Mouse (Mus musculus) adrenal gland, adult 18-20 months (tissue): ENCODE data around the gene Ccdc157. TPM values are rescaled to one million over a fixed set of nuclear protein-coding genes. Genes with fewer than 3 reads are reported as not detected.
A peak's percentile ranks its signal among the peaks of the same experiment; 100 is the strongest.
"Not testable (repeated sequence)": the region's sequence is repeated elsewhere in the genome, so short reads cannot be mapped to it uniquely, and the experiment has no call there.

Experiments used
- DNase-seq, 2 experiments: peaks; one replicate each; pipeline ENCODE4 v3.0.0; 2021 to 2022; ENCODE audit warnings: low spot score in 2 of 2
- total RNA-seq, 2 experiments: library from RNA; stranded (reverse); gene quantifications; 1 replicate in 1 of 2; 2 replicates in 1 of 2; pipeline ENCODE4 v1.2.3; 2021

The Ccdc157 gene
- total RNA-seq, 2 experiments from 2014 or later: 10.8 to 12.5 TPM

DNA sequence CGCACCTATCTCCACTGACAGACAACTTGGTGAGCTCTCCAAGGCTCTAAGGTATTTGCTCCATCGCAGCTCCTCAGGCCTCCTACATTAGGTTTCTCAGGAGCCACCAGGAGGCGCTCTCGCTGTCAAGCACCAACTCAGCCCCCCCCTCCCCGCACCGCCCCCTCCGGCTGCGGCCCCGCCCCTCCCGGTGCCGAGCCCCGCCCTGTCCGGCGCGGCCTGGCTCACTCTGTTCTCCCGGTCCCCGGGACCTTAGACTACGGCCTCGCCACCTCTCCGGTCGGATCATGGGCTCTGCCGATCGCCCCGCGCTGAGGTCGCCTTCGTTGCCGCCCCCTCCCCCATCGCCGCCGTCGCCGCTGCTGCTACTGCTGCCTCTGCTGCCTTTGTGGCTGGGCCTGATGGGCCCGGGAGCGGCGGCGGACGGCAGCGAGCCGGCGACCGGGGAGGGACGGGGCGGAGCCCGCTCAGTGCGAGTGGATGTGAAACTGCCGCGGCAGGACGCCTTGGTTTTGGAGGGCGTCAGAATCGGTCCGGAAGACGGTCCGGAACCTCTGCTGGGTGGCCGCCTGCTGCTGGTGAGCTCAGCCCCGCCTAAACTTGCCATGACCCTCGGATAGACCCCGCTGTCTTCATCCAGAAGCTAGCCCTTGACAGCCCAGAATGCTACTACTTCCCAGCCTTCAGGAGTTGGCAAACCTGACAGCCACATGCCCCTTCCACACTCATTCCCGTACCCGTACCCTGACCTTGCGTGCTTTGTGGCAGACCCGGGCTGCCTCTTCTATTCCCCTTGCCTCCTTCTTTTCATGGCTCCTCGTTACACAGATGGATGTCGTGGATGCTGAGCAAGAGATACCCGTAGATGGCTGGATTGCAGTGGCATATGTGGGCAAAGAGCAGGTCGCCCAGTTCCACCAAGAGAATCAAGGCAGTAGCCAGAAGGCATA is 24.8 kb downstream of the Ccdc157 start, which contains the start of gene Rnf215:
Gene Rnf215, plus strand, starts transcription at position 217 of the 950 bp plus-strand sequence.
- peak; percentile 91 to 96 for DNase-seq

DNA sequence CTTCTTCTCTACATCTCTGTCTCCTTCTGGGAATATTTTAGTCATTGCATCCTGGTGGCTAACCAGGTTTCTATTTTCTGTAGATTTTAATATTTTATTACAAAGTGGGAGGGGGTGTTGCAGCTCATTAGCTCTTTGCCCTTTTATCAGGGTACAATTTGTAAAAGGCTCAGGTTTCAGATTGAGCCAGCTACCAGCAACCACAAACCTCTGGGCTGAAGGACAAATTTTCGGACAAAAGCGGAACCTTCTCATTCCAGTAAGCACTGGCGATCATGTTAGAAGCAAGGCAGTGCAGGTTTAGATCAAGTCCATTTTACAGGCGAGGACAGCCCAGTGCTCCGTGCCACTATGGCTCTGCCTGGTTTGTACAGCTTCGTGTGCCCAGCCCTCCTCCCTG is 25.7 kb downstream of the Ccdc157 start:
- DNase-seq: no peak

DNA sequence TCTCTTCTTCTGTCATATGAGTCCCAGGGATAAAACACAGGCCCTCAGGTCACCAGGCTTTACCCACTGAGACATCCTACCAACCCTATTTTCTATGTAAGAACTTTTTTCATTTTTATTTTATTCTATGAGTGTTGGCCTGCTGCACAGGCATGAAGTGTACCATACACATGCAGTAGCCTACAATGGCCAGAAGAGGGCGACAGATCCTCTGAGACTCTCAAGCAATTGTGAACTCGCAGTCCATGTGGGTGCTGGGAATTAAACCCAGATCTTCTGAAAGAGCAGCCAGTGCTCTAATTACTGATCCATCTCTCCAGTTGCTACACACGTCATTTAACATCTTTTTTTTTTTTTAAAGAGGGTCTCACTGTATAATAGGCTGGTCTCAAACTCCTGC is 26.6 kb downstream of the Ccdc157 start:
- no peak for DNase-seq

DNA sequence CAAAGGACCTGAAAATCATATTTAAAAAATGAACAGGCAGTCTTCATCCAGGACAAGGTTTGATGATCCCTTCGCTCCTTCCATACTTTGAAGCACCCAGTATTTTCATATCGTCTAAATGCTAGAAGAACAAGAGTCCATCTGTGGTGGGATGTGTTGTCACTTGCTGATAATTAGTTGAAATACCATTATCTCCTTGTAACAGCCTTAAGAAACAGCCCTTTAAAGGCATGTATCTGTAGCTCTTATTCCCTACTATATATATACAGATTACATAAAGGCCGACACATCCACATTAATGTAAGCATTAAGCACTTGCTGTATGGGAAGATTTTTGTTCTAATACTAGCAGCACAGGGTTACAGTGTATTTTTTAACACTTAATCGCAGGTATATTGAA is 31.6 kb downstream of the Ccdc157 start:
- DNase-seq: not testable (repeated sequence)

- no peak for DNase-seq
These were observed 33.0 kb downstream of the Ccdc157 start for GRCm38 (mm10) chr11:4127059-4127458.

DNA sequence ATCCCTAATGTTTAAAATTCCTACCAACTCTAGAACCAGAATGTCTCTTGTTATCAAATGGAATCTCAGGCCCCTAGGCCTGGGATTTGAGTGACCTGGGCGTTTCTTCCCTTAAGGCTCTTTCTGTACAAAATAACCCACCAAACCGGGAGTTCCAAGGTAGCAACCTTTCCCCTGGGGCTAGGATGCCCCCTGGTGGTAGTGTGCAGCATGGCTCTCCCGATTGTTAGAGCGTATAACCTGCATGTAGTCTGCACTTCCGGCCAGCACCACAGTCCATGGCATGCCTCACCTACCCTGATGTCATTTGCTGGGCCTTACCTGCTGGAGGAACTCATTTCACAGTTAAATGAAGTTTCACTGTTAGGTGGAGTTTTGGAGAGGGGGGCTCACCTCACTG is 36.2 kb downstream of the Ccdc157 start:
- peak in 1 of 2 experiments; percentile 53 for DNase-seq

GRCm38 (mm10) chr11:4122742-4123579 is 37.1 kb downstream of the Ccdc157 start, which contains the start of gene Sec14l2:
TSS of gene Sec14l2 (minus strand) at chr11:4123415.
- no peak for DNase-seq

- no peak for DNase-seq
These were observed 37.9 kb downstream of the Ccdc157 start for GRCm38 (mm10) chr11:4122226-4122625.

- DNase-seq: no peak
These were observed 38.4 kb downstream of the Ccdc157 start for GRCm38 (mm10) chr11:4121691-4122090.

- no peak for DNase-seq
These were observed 40.5 kb downstream of the Ccdc157 start for GRCm38 (mm10) chr11:4119635-4120034.

DNA sequence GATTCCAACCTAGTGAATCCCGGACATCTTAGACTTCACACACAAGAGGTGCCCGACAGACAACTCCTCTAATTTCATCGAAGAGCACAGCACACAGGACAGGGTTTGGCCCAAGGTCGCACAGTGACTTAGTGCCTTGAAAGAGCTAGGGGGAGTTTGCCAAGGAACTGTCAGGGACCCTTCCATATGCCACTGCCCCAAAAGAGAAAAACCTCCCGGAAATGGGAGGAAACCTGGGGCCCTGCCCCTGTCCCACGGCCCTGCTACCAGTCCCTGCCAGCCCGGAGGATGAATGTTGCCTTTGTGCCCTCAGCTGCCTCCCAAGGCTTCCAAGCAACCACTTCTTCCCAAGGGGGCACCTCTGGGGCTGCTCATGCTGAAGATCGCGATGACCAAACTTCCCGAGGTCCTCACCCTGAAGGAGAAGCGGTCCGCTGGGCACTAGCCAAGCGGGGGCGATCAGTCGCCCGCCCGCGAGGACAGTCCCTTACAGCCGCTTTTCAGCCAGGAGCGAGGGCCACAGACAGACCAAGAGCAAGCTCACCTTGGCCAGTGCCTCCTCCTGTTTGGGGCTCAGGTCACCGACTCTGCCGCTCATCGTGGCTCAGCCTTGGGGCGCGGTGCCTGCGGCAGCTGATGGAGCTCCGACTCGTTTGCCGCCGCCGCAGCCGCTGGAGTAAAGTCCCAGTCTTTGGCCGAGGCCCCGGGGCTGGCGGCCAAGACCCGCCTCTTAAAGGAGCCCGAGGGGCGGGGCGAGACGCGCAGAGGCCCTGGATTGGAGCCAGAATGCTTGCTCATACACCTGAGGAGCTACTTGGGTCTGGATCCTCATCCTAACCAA is 41.8 kb downstream of the Ccdc157 start:
- peak; percentile 43 to 51 for DNase-seq

- no peak for DNase-seq
These were observed 42.6 kb downstream of the Ccdc157 start for GRCm38 (mm10) chr11:4117372-4118071.

- no peak for DNase-seq
These were observed 43.5 kb downstream of the Ccdc157 start for GRCm38 (mm10) chr11:4116458-4117141.

DNA sequence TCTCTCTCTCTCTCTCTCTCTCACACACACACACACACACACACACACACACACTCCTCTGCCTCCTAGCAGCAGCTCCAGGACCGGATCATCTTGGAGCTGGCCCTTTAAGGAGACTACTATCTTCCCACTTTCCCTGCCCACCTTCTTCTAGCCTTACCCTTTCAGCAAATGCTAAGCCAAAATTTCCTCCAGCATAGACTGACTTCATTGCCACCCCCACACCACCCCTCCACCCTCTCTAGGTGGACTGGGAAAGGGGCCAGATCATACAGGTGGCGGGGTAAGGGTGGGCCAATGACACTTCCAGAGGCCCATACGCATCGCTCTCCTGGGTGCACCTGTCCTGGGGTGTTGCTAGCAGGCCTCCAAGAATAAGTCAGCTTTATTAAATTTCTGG is 44.7 kb downstream of the Ccdc157 start:
- DNase-seq: no peak

DNA sequence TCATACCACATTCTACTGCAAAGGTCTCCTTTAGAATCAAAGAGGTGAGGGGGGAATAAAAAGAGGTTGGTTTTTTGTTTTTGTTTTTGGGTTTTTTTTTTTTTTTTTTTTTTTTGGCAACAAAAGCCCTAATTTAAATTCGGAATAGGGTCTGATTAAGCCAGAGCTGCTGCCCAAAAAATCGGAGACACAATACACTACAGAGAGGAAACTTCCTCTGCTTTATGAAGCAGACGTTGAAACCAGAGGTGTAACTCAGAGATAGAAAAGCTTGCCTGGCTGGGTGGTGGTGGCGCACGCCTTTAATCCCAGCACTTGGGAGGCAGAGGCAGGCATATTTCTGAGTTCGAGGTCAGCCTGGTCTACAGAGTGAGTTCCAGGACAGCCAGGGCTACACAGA is 45.6 kb downstream of the Ccdc157 start:
- not testable (repeated sequence) for DNase-seq

DNA sequence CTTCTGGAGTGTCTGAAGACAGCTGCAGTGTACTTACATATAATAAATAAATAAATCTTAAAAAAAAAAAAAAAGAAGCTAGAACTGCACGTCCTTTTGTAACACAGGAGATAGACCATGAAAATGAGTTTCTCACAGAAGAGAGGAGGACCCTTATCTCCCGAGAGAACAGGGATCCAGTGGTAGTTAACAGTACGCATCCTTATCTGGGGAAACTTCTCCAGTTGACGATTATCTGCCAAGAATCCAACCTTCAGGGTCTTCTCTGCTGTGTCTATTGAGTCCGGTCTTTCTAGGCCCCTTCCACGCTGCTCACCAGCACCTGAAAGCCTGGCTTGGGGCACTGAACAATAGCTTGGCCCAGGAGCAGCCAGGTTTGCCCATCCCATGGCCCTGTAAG is 46.1 kb downstream of the Ccdc157 start:
- DNase-seq: no peak

GRCm38 (mm10) chr11:4113496-4113895 is 46.6 kb downstream of the Ccdc157 start:
- no peak for DNase-seq

DNA sequence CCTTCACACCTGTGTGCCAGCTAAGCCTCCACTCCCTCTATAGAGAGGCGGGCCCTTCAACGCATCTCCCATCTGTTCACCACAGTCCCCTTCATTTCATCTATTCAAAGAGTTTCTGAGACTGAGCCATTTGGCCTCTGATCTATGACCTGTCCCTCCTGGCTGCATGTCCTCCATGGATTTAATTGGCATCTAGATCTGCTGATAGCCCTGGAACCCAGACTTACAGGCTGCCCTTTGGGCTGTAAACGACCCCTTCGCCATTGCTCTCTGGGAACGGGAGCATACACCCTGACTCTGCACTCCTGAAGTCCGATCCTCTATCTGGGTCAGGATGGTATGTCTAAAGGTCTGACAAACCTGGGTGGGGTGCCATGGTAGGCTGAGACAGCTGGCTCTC is 47.2 kb downstream of the Ccdc157 start:
- no peak for DNase-seq

DNA sequence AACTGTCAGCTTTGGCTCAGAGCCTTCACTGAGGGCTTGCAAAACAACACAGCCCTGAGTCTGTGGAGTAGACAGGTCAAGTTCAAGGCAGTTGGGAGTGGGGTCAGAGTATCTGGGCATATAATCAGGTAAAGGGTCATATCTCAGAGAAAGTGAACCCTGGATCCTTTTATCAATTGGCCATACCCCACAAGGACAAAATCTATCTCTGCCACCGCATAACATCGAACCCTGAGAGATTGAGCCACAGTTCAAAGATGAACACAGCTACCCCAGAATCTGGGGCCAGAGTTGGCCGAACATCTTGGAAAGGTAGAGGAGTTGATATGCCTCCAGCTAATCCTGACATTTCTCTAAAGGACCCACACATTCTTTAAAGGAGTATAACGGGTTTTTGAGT is 48.1 kb downstream of the Ccdc157 start:
- no peak for DNase-seq

DNA sequence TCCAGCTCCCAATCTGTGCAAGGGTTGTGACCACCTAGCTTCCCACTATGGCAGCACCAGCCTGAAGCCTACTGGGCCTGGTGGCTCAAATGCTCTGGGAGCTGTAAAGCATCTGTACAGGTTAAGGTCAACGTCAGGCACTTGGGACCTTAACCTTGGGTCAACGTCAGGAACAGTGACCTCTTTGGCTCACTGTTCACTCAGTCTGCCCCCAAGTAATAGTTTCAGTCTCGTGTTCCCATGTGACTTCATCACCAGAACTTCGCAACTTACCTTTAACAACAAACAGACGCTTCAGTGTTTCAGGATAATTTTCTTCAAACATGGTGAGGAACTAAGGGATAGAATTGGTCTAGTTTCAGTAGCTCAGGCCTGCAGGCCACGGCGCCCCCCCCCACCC is 51.4 kb downstream of the Ccdc157 start:
- no peak for DNase-seq
